Mouse (Mus musculus) hindbrain, embryonic 14.5 days (tissue): Measurements from ENCODE around the gene Vwa2. TPM values are rescaled to one million over a fixed set of nuclear protein-coding genes. Genes with fewer than 3 reads are reported as not detected.
A peak's percentile ranks its signal among the peaks of the same experiment; 100 is the strongest.

Experiments
- ATAC-seq: fragments of 200-750 bp; cut with Nextera tagmentation; 2 replicates; pipeline ENCODE4 v1.8.0; 2017; ENCODE audit warnings: moderate number of reproducible peaks, mild to moderate bottlenecking, moderate TSS enrichment, moderate library complexity; ENCODE audit not compliant: low FRiP score
- DNase-seq: peaks from one replicate; pipeline ENCODE4 v3.0.0-alpha.2; 2015; ENCODE audit warnings: low spot score
- H3K27ac ChIP-seq: fragments of 300-500 bp; sonication (generic); 2 replicates; pipeline ENCODE4 v1.5.1; 2014; ENCODE audit warnings: mild to moderate bottlenecking, moderate library complexity
- H3K27me3 ChIP-seq: fragments of 300-500 bp; sonication (generic); 2 replicates; pipeline ENCODE4 v1.6.1; 2014; ENCODE audit warnings: mild to moderate bottlenecking, low read length, mixed read lengths; ENCODE audit not compliant: control insufficient read depth, insufficient read depth
- H3K36me3 ChIP-seq: fragments of 300-500 bp; sonication (generic); replicated peaks from 2 replicates; pipeline ENCODE4 v1.6.1; 2014; ENCODE audit not compliant: control insufficient read depth, insufficient read depth
- H3K4me1 ChIP-seq: fragments of 300-500 bp; sonication (generic); replicated peaks from 2 replicates; pipeline ENCODE4 v1.6.1; 2014; ENCODE audit warnings: antibody characterized with exemption, low read length, mixed read lengths; ENCODE audit not compliant: control insufficient read depth, insufficient read depth
- H3K4me2 ChIP-seq: fragments of 300-500 bp; sonication (generic); replicated peaks from 2 replicates; pipeline ENCODE4 v1.6.1; 2014; ENCODE audit warnings: mild to moderate bottlenecking, moderate library complexity
- H3K4me3 ChIP-seq: fragments of 300-500 bp; sonication (generic); replicated peaks from 2 replicates; pipeline ENCODE4 v1.5.1; 2014; ENCODE audit warnings: mild to moderate bottlenecking, low read length
- H3K9ac ChIP-seq: fragments of 300-500 bp; sonication (generic); 2 replicates; pipeline ENCODE4 v1.6.1; 2014
- H3K9me3 ChIP-seq: fragments of 300-500 bp; sonication (generic); 2 replicates; pipeline ENCODE4 v1.6.1; 2016; ENCODE audit warnings: low read length; ENCODE audit not compliant: control insufficient read depth
- WGBS: fragments of 180-500 bp; shearing (Covaris S2); extraction: QIAGEN DNeasy Blood & Tissue Kit; methylation state at CpG from one replicate; pipeline ENCODE4 v1.1.7; 2014; 5-methylcytosine and 5-hydroxymethylcytosine counted together
- polyA plus RNA-seq: library from polyadenylated mRNA; unstranded; fragments of >200 nt; fragmentation: Nextera tagmentation; extraction: Ambion mirVana; gene quantifications from 2 replicates; pipeline ENCODE4 v1.2.1, GENCODE M21; 2014

The Vwa2 gene
- polyA plus RNA-seq = 0.40 and 0.51 TPM in 2 replicates

DNA sequence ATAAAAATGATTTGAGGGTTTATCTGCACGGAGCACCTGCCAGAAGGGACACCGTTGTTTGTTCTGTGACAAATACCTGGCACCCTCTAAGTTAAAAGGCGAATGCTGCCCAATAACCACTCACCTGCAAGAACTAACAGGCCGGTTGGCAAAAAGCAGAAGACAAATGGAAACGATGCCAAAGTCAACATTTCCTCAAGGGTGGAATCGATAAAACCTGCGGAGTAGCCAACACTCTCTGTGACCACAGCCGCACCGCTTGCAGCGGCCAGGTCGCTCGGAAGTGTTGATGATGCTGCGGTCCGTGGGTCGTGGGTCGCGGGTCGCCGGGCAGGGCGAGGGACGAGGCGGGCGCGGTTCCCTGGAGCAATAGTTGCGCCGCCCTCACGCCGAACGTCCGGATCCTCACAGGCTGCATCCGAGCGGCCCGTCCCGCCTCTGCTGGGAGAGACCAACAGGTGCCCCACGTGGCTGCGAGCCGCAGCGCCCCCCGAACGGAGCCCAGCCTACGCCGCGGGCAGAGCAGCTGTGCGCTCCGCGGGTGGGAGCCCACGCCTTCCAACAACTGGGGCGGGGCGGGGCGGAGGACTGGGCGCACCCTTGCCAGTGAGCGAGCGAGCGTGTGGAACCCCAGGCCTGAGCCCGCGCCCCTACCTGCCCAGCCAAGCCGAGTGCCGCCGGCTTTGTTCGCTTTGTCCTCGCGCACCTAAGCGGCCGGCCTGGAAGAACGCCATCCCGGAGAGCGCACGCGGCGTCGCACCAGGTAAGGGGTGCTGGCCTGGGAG, at the start of gene Vwa2:
Gene Vwa2, plus strand, starts transcription at position 434 of the 785 bp plus-strand sequence.
- no peak for ATAC-seq
- H3K4me2 ChIP-seq = peak within 1 kb of the TSS; percentile 98
- H3K27ac ChIP-seq = no peak within 1 kb of the TSS
- H3K4me3 ChIP-seq = peak within 1 kb of the TSS; percentile 46
- peaks cover 52% of the 10 kb centered on the region for H3K27me3 ChIP-seq
- no peak for DNase-seq
- peak within 1 kb of the TSS; percentile 59 for H3K9ac ChIP-seq
- WGBS = 3% methylated on average over 69 of the region's 71 CpGs
- H3K4me1 ChIP-seq = peaks cover 9% of the 10 kb centered on the region; the same call in 1 of the 2 replicates
- H3K9me3 ChIP-seq = no peaks in the 10 kb centered on the region
- H3K36me3 ChIP-seq = no peaks in the 10 kb centered on the region

DNA sequence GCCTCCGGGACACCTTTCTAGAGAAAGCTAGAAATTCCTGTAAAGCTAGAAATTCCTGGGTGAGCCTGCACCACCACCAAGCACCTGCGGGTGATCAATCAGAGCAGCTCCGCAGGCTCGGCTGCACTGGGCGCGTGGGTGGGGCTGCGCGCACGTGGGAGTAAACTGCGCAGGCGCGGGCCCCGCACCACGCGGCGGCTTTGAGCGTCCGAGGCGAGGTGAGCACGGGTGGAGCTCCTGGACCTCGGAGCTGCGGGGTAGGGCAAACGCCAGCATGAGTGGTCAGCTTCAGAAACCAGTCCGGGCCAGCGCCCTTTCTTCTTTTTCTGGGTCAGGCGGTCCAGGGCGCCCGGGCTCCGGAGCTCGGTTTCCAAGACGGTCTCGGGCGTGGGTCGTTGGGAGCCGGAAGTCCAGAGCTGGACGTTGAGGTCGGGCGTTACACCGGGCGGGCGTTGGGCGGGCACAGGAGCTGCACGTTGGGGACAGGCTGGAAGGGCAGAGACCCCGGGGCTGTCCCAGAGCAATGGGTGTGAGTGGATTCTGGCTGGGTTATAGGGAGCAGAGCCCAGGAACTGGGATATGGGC, 47.9 kb upstream of the Vwa2 start, which contains the start of gene Tdrd1:
Gene Tdrd1, plus strand, starts transcription at position 163 of the 585 bp plus-strand sequence.
- Histone ChIP-seq H3K36me3 (no peaks in the 10 kb centered on the region), H3K9ac (no peak within 1 kb of the TSS), H3K27ac (no peak within 1 kb of the TSS), H3K4me3 (no peak within 1 kb of the TSS), H3K4me2 (peak within 1 kb of the TSS; percentile 40), H3K27me3 (no peaks in the 10 kb centered on the region), H3K4me1 (peaks cover under 1% of the 10 kb centered on the region; the same call in 1 of the 2 replicates), H3K9me3 (no peaks in the 10 kb centered on the region)
- ATAC-seq (no peak), DNase-seq (no peak)
- 63% methylated on average over 44 of the region's 44 CpGs for WGBS

DNA sequence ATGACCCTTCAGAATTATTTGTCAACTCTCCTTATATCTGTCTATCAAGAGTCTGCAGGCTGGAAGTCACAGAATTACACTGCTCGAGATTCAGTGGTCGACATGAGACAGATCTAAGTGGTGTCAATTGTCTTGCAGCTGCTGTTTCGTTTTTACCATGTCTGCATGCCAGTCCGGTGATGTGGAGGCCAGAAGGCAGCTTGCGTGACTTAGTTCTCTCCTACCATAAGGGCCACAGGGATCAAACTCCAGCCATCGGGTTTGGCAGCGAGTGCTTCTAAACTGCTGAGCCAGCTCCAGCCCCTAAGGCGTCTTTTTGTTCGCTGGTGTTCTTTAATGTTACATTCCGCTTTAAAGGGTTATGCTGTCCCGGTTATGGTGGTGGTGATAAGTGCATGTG, 45.7 kb upstream of the Vwa2 start:
- ATAC-seq (no peak), DNase-seq (no peak)
- Histone ChIP-seq H3K9ac (no peak overlapping the region), H3K9me3 (no peaks in the 10 kb centered on the region), H3K4me1 (no peaks in the 10 kb centered on the region), H3K4me3 (no peak overlapping the region), H3K27ac (no peak overlapping the region), H3K36me3 (no peaks in the 10 kb centered on the region), H3K4me2 (no peak overlapping the region), H3K27me3 (no peaks in the 10 kb centered on the region)
- WGBS = 78% methylated on average over 11 of the region's 11 CpGs

DNA sequence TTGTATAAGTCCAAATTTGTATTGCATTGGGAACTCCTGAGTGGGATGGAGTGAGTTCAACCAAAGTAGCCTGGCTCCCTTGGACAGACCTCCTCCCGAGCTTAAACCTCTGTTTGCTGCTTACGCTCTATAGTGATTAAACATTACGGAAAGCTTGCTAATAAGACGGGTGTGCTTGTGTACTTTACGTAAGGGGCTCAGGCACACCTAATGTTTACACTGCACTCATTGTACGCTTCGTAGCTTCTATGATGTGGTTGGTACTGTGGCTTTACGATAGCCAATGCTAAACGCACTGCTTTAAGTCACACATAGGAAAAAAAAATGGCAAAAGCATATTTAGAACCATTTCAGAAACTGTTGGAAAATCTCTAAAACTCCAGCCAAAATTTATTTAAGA, 44.8 kb upstream of the Vwa2 start:
- Histone ChIP-seq H3K36me3 (no peaks in the 10 kb centered on the region), H3K4me2 (no peak overlapping the region), H3K27me3 (no peaks in the 10 kb centered on the region), H3K4me1 (no peaks in the 10 kb centered on the region), H3K27ac (no peak overlapping the region), H3K9ac (no peak overlapping the region), H3K9me3 (no peaks in the 10 kb centered on the region), H3K4me3 (no peak overlapping the region)
- DNase-seq = no peak
- WGBS = 90% methylated on average over 9 of the region's 9 CpGs
- no peak for ATAC-seq

DNA sequence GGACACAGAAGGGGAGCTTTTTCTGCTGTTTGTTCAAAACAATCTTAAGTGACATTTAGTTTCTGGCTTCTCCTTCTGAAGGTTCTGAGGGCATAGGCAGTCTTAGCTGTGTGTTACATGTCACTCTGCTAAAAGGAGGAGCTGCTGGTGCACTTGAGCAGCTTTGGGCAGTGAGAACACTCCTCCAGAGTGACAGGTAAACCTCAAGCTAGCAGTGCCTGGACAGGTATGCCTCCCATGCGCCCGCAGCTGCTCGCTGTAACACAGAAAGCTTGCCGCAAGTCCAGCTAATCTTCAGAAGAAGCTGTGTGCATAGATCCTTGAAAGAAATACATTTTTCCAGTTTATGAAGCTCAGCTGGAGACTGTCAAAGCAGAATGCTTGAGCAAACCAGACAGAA, 43.9 kb upstream of the Vwa2 start:
- no peak overlapping the region for H3K9ac ChIP-seq
- ATAC-seq (no peak), DNase-seq (no peak)
- no peaks in the 10 kb centered on the region for H3K36me3 ChIP-seq
- no peak overlapping the region for H3K27ac ChIP-seq
- H3K4me2 ChIP-seq = no peak overlapping the region
- no peaks in the 10 kb centered on the region for H3K4me1 ChIP-seq
- no peaks in the 10 kb centered on the region for H3K9me3 ChIP-seq
- 84% methylated on average over 4 of the region's 4 CpGs for whole genome bisulfite sequencing
- no peak overlapping the region for H3K4me3 ChIP-seq
- no peaks in the 10 kb centered on the region for H3K27me3 ChIP-seq

DNA sequence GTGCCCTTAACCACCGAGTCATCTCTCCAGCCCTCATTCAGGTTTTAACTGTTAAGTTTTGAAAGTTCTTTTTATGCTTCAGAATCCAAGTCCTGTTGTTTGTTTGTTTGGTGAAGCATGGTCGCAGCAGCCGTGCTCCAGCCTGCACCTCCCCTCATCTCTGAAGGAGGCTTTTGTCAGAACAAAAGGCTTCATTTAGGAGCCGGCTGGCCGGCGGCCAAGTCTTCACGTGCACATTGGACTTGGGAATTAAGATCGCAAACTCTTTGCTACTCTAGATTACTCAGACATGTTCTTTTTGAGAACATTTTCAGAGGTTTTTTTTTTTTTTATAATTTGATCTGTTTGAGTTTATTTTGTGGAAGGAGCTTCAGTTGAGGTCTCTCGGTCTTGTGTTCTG, 38.7 kb upstream of the Vwa2 start:
- Histone ChIP-seq H3K36me3 (no peaks in the 10 kb centered on the region), H3K4me2 (no peak overlapping the region), H3K27ac (no peak overlapping the region), H3K27me3 (no peaks in the 10 kb centered on the region), H3K9ac (no peak overlapping the region), H3K4me3 (no peak overlapping the region), H3K9me3 (no peaks in the 10 kb centered on the region), H3K4me1 (no peaks in the 10 kb centered on the region)
- no peak for ATAC-seq
- DNase-seq = peak; percentile 65
- WGBS = 37% methylated on average over 9 of the region's 9 CpGs

DNA sequence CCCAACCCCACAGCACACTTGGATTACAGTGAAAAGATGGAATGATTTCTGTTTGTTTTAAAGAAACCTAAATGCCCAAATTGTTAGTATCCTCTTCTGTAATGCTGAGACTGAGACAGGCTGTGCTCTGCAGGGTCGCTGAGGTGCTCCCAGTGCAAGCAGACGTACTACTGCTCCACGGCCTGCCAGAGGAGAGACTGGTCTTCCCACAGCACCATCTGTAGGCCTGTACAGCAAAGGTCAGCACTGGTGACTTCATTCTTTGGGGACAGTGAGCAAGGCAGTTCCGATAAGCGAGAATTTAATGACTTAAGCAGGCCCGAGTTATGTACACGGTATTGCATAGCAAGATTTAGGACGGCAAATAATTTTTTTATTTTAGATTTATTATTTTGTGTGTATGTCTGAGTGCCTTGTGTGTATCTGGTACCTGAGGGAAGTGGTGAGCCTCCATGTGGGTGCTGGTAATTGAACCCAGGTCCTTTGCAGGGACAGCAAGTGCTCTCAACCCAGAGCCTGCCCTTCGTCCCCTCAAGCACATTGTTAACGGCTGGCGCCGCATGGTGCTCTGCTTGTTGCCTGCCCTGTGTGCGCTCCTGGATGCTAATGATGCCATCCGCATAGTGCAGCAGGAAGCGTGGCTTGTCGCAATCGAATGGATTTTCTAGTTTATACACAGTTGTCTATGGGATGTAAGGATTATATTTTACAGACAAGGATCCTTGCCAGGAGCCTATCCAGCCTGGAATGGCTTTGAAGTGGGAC, 34.9 kb upstream of the Vwa2 start:
- Histone ChIP-seq H3K4me1 (no peaks in the 10 kb centered on the region), H3K9ac (no peak overlapping the region), H3K9me3 (no peaks in the 10 kb centered on the region), H3K4me2 (no peak overlapping the region), H3K27me3 (no peaks in the 10 kb centered on the region), H3K27ac (no peak overlapping the region), H3K4me3 (no peak overlapping the region), H3K36me3 (no peaks in the 10 kb centered on the region)
- ATAC-seq = no peak
- no peak for DNase-seq
- 67% methylated on average over 17 of the region's 17 CpGs for WGBS

DNA sequence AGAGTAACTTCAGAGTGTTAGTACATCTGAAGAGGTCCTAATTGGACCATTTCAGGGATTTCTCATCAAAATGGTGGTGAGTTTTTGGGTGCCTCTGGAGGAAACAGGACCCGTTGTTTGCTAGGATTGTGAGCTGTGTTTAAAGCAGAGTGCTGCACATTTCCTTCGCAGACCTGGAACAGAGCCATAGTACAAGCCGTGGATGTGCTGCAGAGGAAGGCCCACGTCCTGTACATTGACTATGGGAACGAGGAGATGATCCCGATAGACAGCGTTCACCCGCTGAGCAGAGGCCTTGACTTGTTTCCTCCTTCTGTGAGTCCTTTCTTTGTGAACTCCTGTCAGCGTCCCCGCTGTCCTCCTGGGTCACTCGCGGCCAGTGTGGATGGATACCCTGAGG, 31.1 kb upstream of the Vwa2 start:
- DNase-seq = no peak
- ATAC-seq = no peak
- Histone ChIP-seq H3K9ac (no peak overlapping the region), H3K4me2 (no peak overlapping the region), H3K27me3 (no peaks in the 10 kb centered on the region), H3K4me3 (no peak overlapping the region), H3K4me1 (no peaks in the 10 kb centered on the region), H3K36me3 (no peaks in the 10 kb centered on the region), H3K9me3 (no peaks in the 10 kb centered on the region), H3K27ac (no peak overlapping the region)
- 81% methylated on average over 12 of the region's 12 CpGs for WGBS

DNA sequence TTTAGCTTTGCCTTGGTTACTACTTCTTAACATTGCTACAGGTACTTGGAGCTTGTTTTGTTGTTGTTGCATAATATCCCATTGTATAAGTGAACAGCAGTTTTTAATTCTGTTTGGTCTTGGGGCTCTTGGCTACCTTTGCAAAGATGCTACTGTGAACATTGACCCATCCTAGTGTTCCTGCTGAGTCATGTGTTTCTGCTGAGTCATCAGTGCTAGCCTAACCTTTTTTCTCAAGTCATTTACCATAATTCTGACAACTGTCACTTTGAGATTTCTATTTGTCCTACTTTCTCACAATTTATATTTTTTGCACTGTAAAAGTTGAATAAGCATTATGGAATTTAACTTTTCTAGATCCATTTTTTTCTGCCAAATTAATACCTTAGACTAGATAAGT, 21.5 kb upstream of the Vwa2 start:
- H3K9ac ChIP-seq = no peak overlapping the region
- H3K4me1 ChIP-seq = no peaks in the 10 kb centered on the region
- DNase-seq (no peak), ATAC-seq (no peak)
- no peak overlapping the region for H3K27ac ChIP-seq
- no peaks in the 10 kb centered on the region for H3K9me3 ChIP-seq
- no peak overlapping the region for H3K4me2 ChIP-seq
- no peaks in the 10 kb centered on the region for H3K27me3 ChIP-seq
- no peaks in the 10 kb centered on the region for H3K36me3 ChIP-seq
- H3K4me3 ChIP-seq = no peak overlapping the region
